Mouse (Mus musculus): ENCODE measurements at regions not wholly inside any gene's neighbourhood (a gene's known extent, or its start where the extent isn't known, plus 50 kb on each side); places are given as distances from the start of the nearest gene placed in this dataset.
"Not testable (repeated sequence)": the region's sequence is repeated elsewhere in the genome, so short reads cannot be mapped to it uniquely, and the experiment has no call there.

- H3K4me2 ChIP-seq, result no peak overlapping the region
- WGBS, result 89% methylated on average over 1 of the region's 1 CpGs
- H3K4me3 ChIP-seq, result no peak overlapping the region
- H3K9ac ChIP-seq, result no peak overlapping the region
- H3K9me3 ChIP-seq, result no peaks in the 10 kb centered on the region
- ATAC-seq (ENCODE audit: low FRiP score), result no peak
- H3K4me1 ChIP-seq (replicated peaks), result no peaks in the 10 kb centered on the region
- H3K27me3 ChIP-seq, result no peaks in the 10 kb centered on the region
- H3K36me3 ChIP-seq, result no peaks in the 10 kb centered on the region
- no peak overlapping the region for H3K27ac ChIP-seq
These were observed 686.2 kb downstream of the Pla2g4a start for GRCm38 (mm10) chr1:149274932-149275331.

- no peak for ATAC-seq (ENCODE audit: low FRiP score)
- no peak overlapping the region for H3K27ac ChIP-seq
- no peaks in the 10 kb centered on the region for H3K27me3 ChIP-seq
- WGBS, result 75% methylated on average over 3 of the region's 3 CpGs
- no peaks in the 10 kb centered on the region for H3K4me1 ChIP-seq (replicated peaks)
- no peak overlapping the region for H3K4me3 ChIP-seq
- no peak overlapping the region for H3K9ac ChIP-seq
- no peak overlapping the region for H3K4me2 ChIP-seq
- no peaks in the 10 kb centered on the region for H3K9me3 ChIP-seq
- no peaks in the 10 kb centered on the region for H3K36me3 ChIP-seq
These were observed 704.2 kb downstream of the Pla2g4a start for GRCm38 (mm10) chr1:149256866-149257265.

GRCm38 (mm10) chr1:149254141-149254540 is 706.9 kb downstream of the Pla2g4a start:
- H3K36me3 ChIP-seq, result no peaks in the 10 kb centered on the region
- H3K4me3 ChIP-seq, result no peak overlapping the region
- H3K27ac ChIP-seq, result no peak overlapping the region
- WGBS, result 52% methylated on average over 4 of the region's 4 CpGs
- H3K9me3 ChIP-seq, result no peaks in the 10 kb centered on the region
- no peaks in the 10 kb centered on the region for H3K4me1 ChIP-seq (replicated peaks)
- no peak overlapping the region for H3K9ac ChIP-seq
- no peak for ATAC-seq (ENCODE audit: low FRiP score)
- H3K4me2 ChIP-seq, result no peak overlapping the region
- H3K27me3 ChIP-seq, result no peaks in the 10 kb centered on the region

GRCm38 (mm10) chr1:149238329-149239015 is 722.6 kb downstream of the Pla2g4a start:
- 82% methylated on average over 1 of the region's 1 CpGs for WGBS
- Histone ChIP-seq H3K9me3 (no peaks in the 10 kb centered on the region), H3K4me2 (no peak overlapping the region), H3K27me3 (no peaks in the 10 kb centered on the region), H3K27ac (no peak overlapping the region), H3K4me3 (no peak overlapping the region), H3K4me1 (replicated peaks) (no peaks in the 10 kb centered on the region), H3K9ac (no peak overlapping the region), H3K36me3 (no peaks in the 10 kb centered on the region)
- ATAC-seq (ENCODE audit: low FRiP score), result no peak

- H3K27me3 ChIP-seq; H3K4me1 ChIP-seq (replicated peaks); H3K4me2 ChIP-seq; H3K9ac ChIP-seq; H3K27ac ChIP-seq; H3K9me3 ChIP-seq; H3K36me3 ChIP-seq; H3K4me3 ChIP-seq; ATAC-seq (ENCODE audit: low FRiP score): not testable (repeated sequence)
- WGBS, result 91% methylated on average over 1 of the region's 1 CpGs
These were observed 733.9 kb downstream of the Pla2g4a start for GRCm38 (mm10) chr1:149227170-149227569.

GRCm38 (mm10) chr1:149226400-149226799 is 734.7 kb downstream of the Pla2g4a start:
- Histone ChIP-seq H3K4me2 (no peak overlapping the region), H3K27ac (no peak overlapping the region), H3K27me3 (no peaks in the 10 kb centered on the region), H3K9me3 (peaks cover 5% of the 10 kb centered on the region; the same call in 1 of the 2 replicates), H3K36me3 (no peaks in the 10 kb centered on the region), H3K4me3 (no peak overlapping the region), H3K9ac (no peak overlapping the region), H3K4me1 (replicated peaks) (no peaks in the 10 kb centered on the region)
- no peak for ATAC-seq (ENCODE audit: low FRiP score)

- no peaks in the 10 kb centered on the region for H3K36me3 ChIP-seq
- no peaks in the 10 kb centered on the region for H3K27me3 ChIP-seq
- no peak for ATAC-seq (ENCODE audit: low FRiP score)
- H3K9ac ChIP-seq, result no peak overlapping the region
- H3K4me3 ChIP-seq, result no peak overlapping the region
- no peaks in the 10 kb centered on the region for H3K4me1 ChIP-seq (replicated peaks)
- H3K9me3 ChIP-seq, result no peaks in the 10 kb centered on the region
- no peak overlapping the region for H3K27ac ChIP-seq
- 98% methylated on average over 1 of the region's 1 CpGs for WGBS
- no peak overlapping the region for H3K4me2 ChIP-seq
These were observed 758.5 kb downstream of the Pla2g4a start for GRCm38 (mm10) chr1:149202631-149203030.

- H3K4me2 ChIP-seq, result no peak overlapping the region
- no peaks in the 10 kb centered on the region for H3K4me1 ChIP-seq (replicated peaks)
- no peaks in the 10 kb centered on the region for H3K36me3 ChIP-seq
- WGBS, result 86% methylated on average over 2 of the region's 2 CpGs
- ATAC-seq (ENCODE audit: low FRiP score), result no peak
- no peak overlapping the region for H3K4me3 ChIP-seq
- H3K27ac ChIP-seq, result no peak overlapping the region
- H3K9ac ChIP-seq, result no peak overlapping the region
- H3K27me3 ChIP-seq, result no peaks in the 10 kb centered on the region
- H3K9me3 ChIP-seq, result no peaks in the 10 kb centered on the region
These were observed 761.8 kb downstream of the Pla2g4a start for GRCm38 (mm10) chr1:149199284-149199683.

GRCm38 (mm10) chr1:149198854-149199253 is 762.2 kb downstream of the Pla2g4a start:
- Histone ChIP-seq H3K4me3 (no peak overlapping the region), H3K27ac (no peak overlapping the region), H3K27me3 (no peaks in the 10 kb centered on the region), H3K9me3 (no peaks in the 10 kb centered on the region), H3K9ac (no peak overlapping the region), H3K36me3 (no peaks in the 10 kb centered on the region), H3K4me1 (replicated peaks) (no peaks in the 10 kb centered on the region), H3K4me2 (no peak overlapping the region)
- no peak for ATAC-seq (ENCODE audit: low FRiP score)
- WGBS, result 55% methylated on average over 4 of the region's 4 CpGs
